Mouse (Mus musculus) neural tube, embryonic 11.5 days (tissue): Measurements from ENCODE around the gene Ccdc162. TPM values are rescaled to one million over a fixed set of nuclear protein-coding genes. Genes with fewer than 3 reads are reported as not detected.
A peak's percentile ranks its signal among the peaks of the same experiment; 100 is the strongest.

Source experiments
- ATAC-seq: fragments of 200-750 bp; cut with Nextera tagmentation; 2 replicates; pipeline ENCODE4 v1.8.0; 2017; ENCODE audit warnings: moderate number of reproducible peaks, mild to moderate bottlenecking, moderate TSS enrichment, moderate library complexity; ENCODE audit not compliant: insufficient read depth, low FRiP score, low TSS enrichment
- DNase-seq: peaks from one replicate; pipeline ENCODE4 v3.0.0-alpha.2; 2015; ENCODE audit warnings: low spot score
- H3K27ac ChIP-seq: fragments of 300-500 bp; sonication (generic); 2 replicates; pipeline ENCODE4 v1.5.1; 2014; ENCODE audit warnings: low read depth, mild to moderate bottlenecking, low read length
- H3K27me3 ChIP-seq: fragments of 300-500 bp; sonication (generic); 2 replicates; pipeline ENCODE4 v1.6.1; 2014; ENCODE audit warnings: mild to moderate bottlenecking, low read length, mixed read lengths; ENCODE audit not compliant: control insufficient read depth, insufficient read depth
- H3K36me3 ChIP-seq: fragments of 300-500 bp; sonication (generic); 2 replicates; pipeline ENCODE4 v1.6.1; 2014; ENCODE audit warnings: mild to moderate bottlenecking, low read length, moderate library complexity, mixed read lengths; ENCODE audit not compliant: control insufficient read depth, insufficient read depth
- H3K4me1 ChIP-seq: fragments of 300-500 bp; sonication (generic); 2 replicates; pipeline ENCODE4 v1.6.1; 2014; ENCODE audit warnings: low read length, mixed read lengths; ENCODE audit not compliant: control insufficient read depth, insufficient read depth
- H3K4me2 ChIP-seq: fragments of 300-500 bp; sonication (generic); 2 replicates; pipeline ENCODE4 v1.6.1; 2014; ENCODE audit warnings: low read depth, mild to moderate bottlenecking, moderate library complexity
- H3K4me3 ChIP-seq: fragments of 300-500 bp; sonication (generic); 2 replicates; pipeline ENCODE4 v1.5.1; 2014; ENCODE audit warnings: low read depth, low read length
- H3K9ac ChIP-seq: fragments of 300-500 bp; sonication (generic); 2 replicates; pipeline ENCODE4 v1.6.1; 2014; ENCODE audit warnings: mild to moderate bottlenecking, low read length
- H3K9me3 ChIP-seq: fragments of 300-500 bp; sonication (generic); 2 replicates; pipeline ENCODE4 v1.6.1; 2016; ENCODE audit warnings: low read length; ENCODE audit not compliant: control insufficient read depth
- WGBS: fragments of 180-500 bp; shearing (Covaris S2); extraction: QIAGEN DNeasy Blood & Tissue Kit; methylation state at CpG from one replicate; pipeline ENCODE4 v1.1.7; 2014; 5-methylcytosine and 5-hydroxymethylcytosine counted together
- polyA plus RNA-seq: library from polyadenylated mRNA; unstranded; fragments of >200 nt; fragmentation: Nextera tagmentation; extraction: Ambion mirVana; gene quantifications from 2 replicates; pipeline ENCODE4 v1.2.1, GENCODE M21; 2014

The Ccdc162 gene
- polyA plus RNA-seq, 1 experiment from 2014 or later, result 0.28 TPM

DNA sequence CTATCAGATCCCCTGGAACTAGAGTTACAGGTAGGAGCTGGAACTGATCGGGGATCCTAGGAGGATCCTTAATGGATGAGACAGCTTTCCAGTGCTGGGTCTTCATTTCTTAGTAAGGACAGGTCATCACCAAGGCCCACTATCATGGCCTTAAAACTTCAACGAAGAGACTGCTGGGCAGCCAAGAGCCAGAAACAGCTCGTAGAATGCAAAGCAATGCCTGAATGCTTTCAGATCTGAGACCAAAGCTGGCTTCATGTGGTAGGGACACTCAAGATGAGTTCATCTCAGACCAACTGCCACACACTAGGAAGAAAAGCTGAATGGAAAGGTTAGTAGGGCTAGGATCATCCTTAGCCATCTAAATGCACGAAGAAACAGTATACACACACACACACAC, 177.4 kb downstream of the Ccdc162 start:
- H3K27me3 ChIP-seq, result no peaks in the 10 kb centered on the region
- no peaks in the 10 kb centered on the region for H3K4me1 ChIP-seq
- H3K27ac ChIP-seq, result no peak overlapping the region
- H3K9me3 ChIP-seq, result no peaks in the 10 kb centered on the region
- no peak for DNase-seq
- H3K4me2 ChIP-seq, result no peak overlapping the region
- no peak overlapping the region for H3K9ac ChIP-seq
- no peak for ATAC-seq
- H3K4me3 ChIP-seq, result no peak overlapping the region
- 98% methylated on average over 4 of the region's 4 CpGs for WGBS
- peaks cover 2% of the 10 kb centered on the region; the same call in 1 of the 2 replicates for H3K36me3 ChIP-seq

DNA sequence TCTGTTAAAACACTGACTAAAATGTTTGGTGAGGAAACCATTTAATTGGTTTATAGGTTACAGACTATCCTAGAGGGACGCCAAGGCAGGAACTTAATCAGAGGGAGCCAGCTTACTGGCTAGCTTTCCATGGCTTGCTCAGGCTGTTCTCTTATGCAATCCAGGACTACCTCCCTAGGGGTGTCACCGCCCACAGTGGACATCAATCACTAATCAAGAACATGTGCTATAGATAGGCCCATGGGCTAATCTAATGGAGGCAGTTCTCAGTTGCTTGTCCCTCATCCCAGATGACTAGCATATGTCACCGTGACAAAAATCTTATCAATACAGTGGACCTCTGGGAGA, 178.5 kb downstream of the Ccdc162 start:
- Histone ChIP-seq H3K4me1 (no peaks in the 10 kb centered on the region), H3K9me3 (no peaks in the 10 kb centered on the region), H3K9ac (no peak overlapping the region), H3K36me3 (peaks cover 2% of the 10 kb centered on the region), H3K27me3 (no peaks in the 10 kb centered on the region), H3K4me2 (no peak overlapping the region), H3K4me3 (no peak overlapping the region), H3K27ac (no peak overlapping the region)
- WGBS, result 86% methylated on average over 3 of the region's 3 CpGs
- DNase-seq, result no peak
- no peak for ATAC-seq

DNA sequence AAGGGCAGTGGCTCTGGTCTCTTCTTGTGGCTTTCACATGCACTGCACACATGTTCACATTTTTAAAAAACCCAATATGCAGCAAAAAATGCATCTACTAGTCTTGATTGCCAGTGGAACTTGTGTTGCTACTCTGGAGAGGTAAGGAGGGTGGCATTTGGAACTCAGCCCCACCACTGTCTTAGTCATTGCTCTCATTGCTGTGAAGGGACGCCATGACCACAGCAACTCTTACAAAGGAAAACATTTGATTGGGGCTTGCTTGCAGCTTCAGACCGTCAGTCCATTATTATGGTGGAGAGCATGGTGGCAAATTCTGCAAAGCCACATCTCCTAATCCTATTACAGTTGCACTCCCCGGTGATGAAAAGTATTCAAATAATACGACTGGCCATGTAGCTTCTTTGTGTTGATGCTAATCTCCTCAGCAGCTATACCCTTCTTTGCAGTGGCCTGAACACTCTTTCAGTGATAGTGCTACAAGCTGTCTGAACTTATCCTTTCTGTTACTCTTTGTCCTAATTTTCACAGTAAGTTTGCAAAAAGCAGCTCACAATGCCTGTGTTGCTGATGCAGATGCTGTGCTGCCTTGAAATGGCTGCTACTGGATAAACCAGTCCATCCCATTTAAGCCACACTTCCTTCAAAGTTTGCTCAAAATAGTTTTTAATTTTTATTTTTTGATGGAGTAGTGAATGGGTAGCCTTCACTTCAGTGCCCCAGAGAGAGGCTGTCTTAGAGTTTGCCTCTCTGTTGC, 179.0 kb downstream of the Ccdc162 start:
- Histone ChIP-seq H3K4me1 (no peaks in the 10 kb centered on the region), H3K4me3 (no peak overlapping the region), H3K9ac (no peak overlapping the region), H3K27ac (no peak overlapping the region), H3K36me3 (peaks cover 6% of the 10 kb centered on the region), H3K4me2 (no peak overlapping the region), H3K9me3 (no peaks in the 10 kb centered on the region), H3K27me3 (no peaks in the 10 kb centered on the region)
- WGBS, result 92% methylated on average over 4 of the region's 4 CpGs
- no peak for DNase-seq
- no peak for ATAC-seq

DNA sequence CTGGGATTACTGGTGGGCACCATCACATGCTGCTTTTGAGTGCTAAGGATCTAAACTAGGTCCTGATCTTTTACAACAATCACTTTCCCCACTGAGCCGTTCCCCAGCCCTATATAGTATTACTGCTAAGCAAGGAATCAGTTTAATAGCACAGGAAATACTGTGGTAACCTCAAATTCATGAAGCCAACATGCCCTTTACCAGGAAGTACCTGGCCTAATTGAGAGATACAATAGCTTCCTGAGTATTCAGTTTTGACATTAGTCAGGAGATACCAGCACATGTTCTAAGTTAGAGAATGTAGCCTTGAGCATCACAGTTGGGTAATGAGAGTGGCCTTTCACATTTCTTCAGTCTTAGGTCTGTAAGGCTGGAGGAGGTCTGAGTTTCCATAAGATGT, 179.7 kb downstream of the Ccdc162 start:
- H3K9me3 ChIP-seq, result no peaks in the 10 kb centered on the region
- H3K27me3 ChIP-seq, result no peaks in the 10 kb centered on the region
- H3K4me3 ChIP-seq, result no peak overlapping the region
- peaks cover 6% of the 10 kb centered on the region for H3K36me3 ChIP-seq
- H3K4me1 ChIP-seq, result no peaks in the 10 kb centered on the region
- no peak overlapping the region for H3K4me2 ChIP-seq
- no peak overlapping the region for H3K27ac ChIP-seq
- DNase-seq (no peak), ATAC-seq (no peak)
- H3K9ac ChIP-seq, result no peak overlapping the region
- WGBS, result 86% methylated on average over 1 of the region's 1 CpGs

DNA sequence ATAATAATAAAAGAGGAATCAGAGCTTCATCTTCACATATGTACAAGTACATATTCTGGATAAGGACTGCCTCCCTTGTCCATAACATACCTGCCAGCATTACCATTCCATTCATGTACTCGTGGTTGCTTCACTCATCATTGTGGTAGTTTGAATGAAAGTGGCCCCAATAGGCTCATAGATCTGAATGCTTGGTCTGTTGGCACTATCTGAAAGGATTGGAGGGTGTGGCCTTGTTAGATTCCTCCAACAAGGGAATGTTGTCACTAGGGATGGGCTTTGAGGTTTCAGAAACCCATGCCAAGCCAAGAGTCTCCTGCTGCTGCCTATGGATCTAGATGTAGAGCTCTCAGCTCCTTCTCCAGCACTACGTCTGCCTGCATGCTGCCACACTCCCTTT, 180.4 kb downstream of the Ccdc162 start:
- H3K4me1 ChIP-seq, result no peaks in the 10 kb centered on the region
- WGBS, result 93% methylated on average over 2 of the region's 2 CpGs
- no peaks in the 10 kb centered on the region for H3K9me3 ChIP-seq
- no peak for ATAC-seq
- H3K4me2 ChIP-seq, result no peak overlapping the region
- H3K9ac ChIP-seq, result no peak overlapping the region
- H3K4me3 ChIP-seq, result no peak overlapping the region
- H3K27me3 ChIP-seq, result no peaks in the 10 kb centered on the region
- no peak for DNase-seq
- peaks cover 6% of the 10 kb centered on the region for H3K36me3 ChIP-seq
- no peak overlapping the region for H3K27ac ChIP-seq

DNA sequence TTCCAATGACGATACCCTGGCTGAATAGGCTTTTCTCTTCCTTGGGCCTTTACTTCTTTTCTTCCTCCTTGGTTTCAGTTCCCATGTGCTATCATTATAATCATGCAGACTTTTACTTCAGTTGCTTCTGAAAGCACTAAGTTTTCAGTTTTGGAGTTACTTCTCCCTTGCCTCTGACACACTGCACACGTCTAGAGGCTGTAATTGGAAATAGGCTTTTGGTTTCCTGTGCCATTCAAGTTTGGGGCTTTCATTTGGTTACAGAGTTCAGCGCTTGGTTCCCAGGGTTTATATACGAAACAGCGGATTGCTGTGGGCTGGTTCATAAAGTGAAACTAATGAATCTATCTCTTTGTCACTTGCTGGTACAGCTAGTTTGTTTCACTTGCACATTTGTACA, 186.5 kb downstream of the Ccdc162 start:
- no peaks in the 10 kb centered on the region for H3K4me1 ChIP-seq
- no peak for DNase-seq
- H3K4me3 ChIP-seq, result no peak overlapping the region
- H3K27me3 ChIP-seq, result no peaks in the 10 kb centered on the region
- H3K4me2 ChIP-seq, result no peak overlapping the region
- H3K36me3 ChIP-seq, result peaks cover 4% of the 10 kb centered on the region
- H3K9ac ChIP-seq, result no peak overlapping the region
- WGBS, result 95% methylated on average over 5 of the region's 5 CpGs
- no peak overlapping the region for H3K27ac ChIP-seq
- ATAC-seq, result no peak
- no peaks in the 10 kb centered on the region for H3K9me3 ChIP-seq

DNA sequence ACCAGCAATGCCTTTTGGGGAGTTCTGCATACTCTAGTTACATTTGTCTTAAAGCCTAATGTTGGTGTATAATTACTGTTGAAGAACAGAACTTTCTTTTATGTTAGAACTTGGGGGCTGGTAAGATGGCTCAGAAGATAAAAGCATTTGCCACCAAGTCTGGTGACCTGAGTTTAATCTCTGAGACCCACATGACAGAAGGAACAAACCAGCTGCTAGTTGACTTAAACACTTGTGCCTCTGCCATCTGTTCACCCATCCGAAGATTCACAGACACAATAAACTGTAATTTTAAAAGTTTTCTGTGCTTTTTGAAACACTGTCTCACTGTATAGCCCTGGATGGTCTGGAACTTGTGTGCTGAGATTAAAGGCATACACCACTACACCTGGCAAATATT, 190.7 kb downstream of the Ccdc162 start:
- no peak for ATAC-seq
- DNase-seq, result no peak
- 83% methylated on average over 1 of the region's 1 CpGs for WGBS

DNA sequence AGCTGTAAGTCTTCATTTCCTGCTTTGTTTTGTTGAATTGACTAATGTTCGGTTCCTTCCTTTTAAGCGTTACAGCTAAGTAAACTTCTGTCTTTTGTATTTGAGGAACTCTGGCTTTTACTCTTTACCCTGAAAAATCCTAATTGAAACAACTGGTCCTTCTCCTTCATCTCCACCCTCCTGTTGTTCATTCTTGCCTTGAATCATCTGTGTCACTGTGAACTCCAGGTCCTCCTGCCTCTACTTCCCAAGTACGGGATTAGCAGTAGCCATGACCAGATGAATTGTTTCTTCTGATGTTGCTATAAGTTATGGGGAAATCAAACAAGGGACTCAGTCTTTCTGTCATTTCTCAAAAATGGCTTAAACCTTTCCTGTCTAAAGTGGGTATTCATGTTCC, 193.0 kb downstream of the Ccdc162 start:
- H3K27ac ChIP-seq, result no peak overlapping the region

More for the DNA sequence above, 190.7 kb downstream of the Ccdc162 start:
- Histone ChIP-seq H3K36me3 (no peaks in the 10 kb centered on the region; the same call in 1 of the 2 replicates), H3K4me3 (no peak overlapping the region), H3K4me1 (peaks cover 12% of the 10 kb centered on the region), H3K27ac (no peak overlapping the region), H3K27me3 (no peaks in the 10 kb centered on the region), H3K9ac (no peak overlapping the region), H3K9me3 (no peaks in the 10 kb centered on the region), H3K4me2 (no peak overlapping the region)

DNA sequence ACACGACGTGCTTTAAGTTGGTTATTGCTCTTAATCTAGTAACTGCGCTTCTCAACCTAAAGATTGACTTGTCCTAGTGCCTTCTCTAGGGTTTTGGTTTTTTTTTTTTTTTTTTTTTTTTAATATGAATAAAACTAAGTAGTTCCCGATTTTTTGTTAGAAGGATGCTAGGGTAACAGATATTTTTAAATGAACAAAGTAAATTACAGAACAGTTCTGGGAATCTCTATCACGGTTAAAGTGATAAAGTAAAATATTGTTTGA, 196.1 kb downstream of the Ccdc162 start:
- whole genome bisulfite sequencing, result 7% methylated on average over 5 of the region's 5 CpGs
- no peak overlapping the region for H3K27ac ChIP-seq

More for the DNA sequence above, 193.0 kb downstream of the Ccdc162 start:
- Histone ChIP-seq H3K36me3 (no peaks in the 10 kb centered on the region), H3K4me3 (no peak overlapping the region), H3K9ac (no peak overlapping the region), H3K4me1 (peaks cover 13% of the 10 kb centered on the region), H3K4me2 (no peak overlapping the region), H3K9me3 (no peaks in the 10 kb centered on the region), H3K27me3 (no peaks in the 10 kb centered on the region)
- 81% methylated on average over 3 of the region's 3 CpGs for WGBS
- no peak for DNase-seq
- ATAC-seq, result no peak

More for the DNA sequence above, 196.1 kb downstream of the Ccdc162 start:
- Histone ChIP-seq H3K4me1 (peaks cover 13% of the 10 kb centered on the region), H3K4me2 (peak overlapping the region; percentile 53), H3K36me3 (no peaks in the 10 kb centered on the region), H3K9ac (peak overlapping the region; percentile 97), H3K9me3 (no peaks in the 10 kb centered on the region), H3K4me3 (peak overlapping the region; percentile 89), H3K27me3 (no peaks in the 10 kb centered on the region)
- no peak for DNase-seq
- no peak for ATAC-seq
